Mouse (Mus musculus) thymus, adult 2 months (tissue): ENCODE measurements around the gene Top3b.

Experiments used
- CTCF ChIP-seq: fragments of 200-500 bp; IDR thresholded peaks from 2 replicates; pipeline ENCODE4 v1.5.1; 2012; ENCODE audit warnings: mild to moderate bottlenecking, control low read depth, low read length, moderate library complexity, borderline replicate concordance; ENCODE audit not compliant: control insufficient read depth, poor library complexity, insufficient read depth; ENCODE audit errors: extremely low read depth
- POLR2A ChIP-seq: fragments of 200-500 bp; IDR thresholded peaks from 2 replicates; pipeline ENCODE4 v1.6.1; 2012; ENCODE audit warnings: mild to moderate bottlenecking, low read length, control low read depth, moderate library complexity; ENCODE audit not compliant: control insufficient read depth, poor library complexity, insufficient read depth; ENCODE audit errors: extremely low read depth

GRCm38 (mm10) chr16:16863978-16864377 lies 6.6 kb upstream of the Top3b start, which contains the start of gene Igll1:
- TF ChIP-seq CTCF = no peak
- no peak for TF ChIP-seq POLR2A
